Mouse (Mus musculus) skeletal muscle tissue, adult 2 months (tissue): ENCODE measurements around the gene Spats2.
A peak's percentile ranks its signal among the peaks of the same experiment; 100 is the strongest.
"Not testable (repeated sequence)": the region's sequence is repeated elsewhere in the genome, so short reads cannot be mapped to it uniquely, and the experiment has no call there.

Experiments used
- DNase-seq: peaks from one replicate; pipeline ENCODE4 v3.0.0-alpha.2; 2012; ENCODE audit warnings: low read depth, low spot score

Gene Spats2

DNA sequence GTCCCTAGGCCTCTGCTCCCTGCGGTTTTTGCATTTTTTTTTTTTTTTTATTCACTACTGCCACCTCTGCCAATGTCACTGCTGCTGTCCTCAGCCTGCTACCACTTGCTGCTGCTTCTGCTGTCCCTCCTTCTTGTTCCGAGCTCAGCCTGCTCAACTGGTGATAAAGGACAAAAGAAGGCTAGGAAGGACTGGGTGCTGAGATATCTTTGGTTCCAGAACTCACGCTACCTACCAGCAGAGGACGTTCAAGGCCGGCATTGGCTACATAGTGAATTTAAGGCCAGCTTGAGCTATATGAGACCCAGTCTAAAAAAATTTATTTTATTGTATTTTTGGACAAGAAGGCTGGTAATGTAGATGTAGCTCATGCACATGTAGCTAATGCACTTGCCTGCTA, 12.7 kb downstream of the Spats2 start:
- no peak for DNase-seq

DNA sequence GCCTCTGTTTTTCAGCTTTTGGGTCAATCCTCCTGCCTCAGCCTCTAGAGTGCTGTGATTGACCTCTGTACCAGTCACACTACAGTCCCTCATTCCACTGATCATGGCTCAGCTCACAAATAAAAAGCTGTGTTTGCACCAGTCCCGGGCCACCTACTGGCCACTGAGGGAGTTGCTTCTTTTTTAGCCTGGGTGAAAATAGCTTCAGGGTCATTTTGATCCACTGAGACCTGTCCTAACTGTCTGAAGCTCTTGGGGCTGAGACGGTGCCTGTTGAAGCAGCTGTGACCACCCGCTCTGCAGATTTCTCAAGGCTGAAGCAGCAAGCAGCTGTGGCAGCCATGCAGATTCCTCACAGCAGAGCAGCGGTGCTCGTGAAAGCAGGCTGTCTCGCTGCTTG, 14.0 kb downstream of the Spats2 start:
- DNase-seq, result no peak

DNA sequence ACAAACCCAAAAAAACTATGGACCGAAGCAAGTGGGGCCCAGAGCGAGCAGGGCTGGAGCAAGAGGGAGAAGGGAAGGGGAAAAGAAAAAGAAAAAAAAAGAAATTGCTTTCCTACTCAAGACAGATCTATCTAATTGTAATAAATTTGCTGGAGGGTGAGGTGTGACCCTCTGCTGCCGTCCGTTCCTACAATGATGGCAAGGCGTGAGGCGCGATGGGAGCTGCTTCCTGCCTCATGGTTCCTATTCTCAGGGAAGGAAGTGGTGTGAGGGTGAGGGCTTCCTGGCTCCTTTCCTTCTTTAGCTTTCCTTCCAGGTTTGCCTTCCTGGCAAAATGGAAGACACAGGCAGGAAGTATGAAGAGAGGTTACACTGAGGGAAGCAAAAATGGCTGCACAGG, 24.8 kb downstream of the Spats2 start:
- DNase-seq, result no peak

DNA sequence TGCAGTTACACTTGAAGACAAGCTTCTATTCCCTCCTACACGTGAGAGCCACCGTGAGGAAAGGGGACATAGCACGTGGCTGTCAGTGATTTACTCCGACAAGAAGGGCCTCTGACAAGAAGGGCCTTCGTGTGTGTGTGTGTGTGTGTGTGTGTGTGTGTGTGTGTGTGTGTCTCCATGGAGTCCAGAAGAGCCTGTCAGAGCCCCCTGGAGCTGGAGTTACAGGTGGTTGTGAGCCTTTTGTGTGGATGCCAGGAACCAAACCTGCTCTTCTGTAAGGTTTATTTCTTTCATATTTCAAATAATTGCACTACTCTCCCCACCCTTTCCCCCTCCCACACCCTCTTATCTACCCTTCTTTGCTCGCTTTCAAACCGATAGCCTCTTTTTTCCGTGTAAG, 25.6 kb downstream of the Spats2 start:
- DNase-seq, result no peak

GRCm38 (mm10) chr15:99153466-99153865, 27.8 kb downstream of the Spats2 start:
- DNase-seq, result no peak

- not testable (repeated sequence) for DNase-seq
Measured at GRCm38 (mm10) chr15:99154515-99154914, 28.8 kb downstream of the Spats2 start.

- no peak for DNase-seq
Measured at GRCm38 (mm10) chr15:99163512-99164365, 38.0 kb downstream of the Spats2 start.

DNA sequence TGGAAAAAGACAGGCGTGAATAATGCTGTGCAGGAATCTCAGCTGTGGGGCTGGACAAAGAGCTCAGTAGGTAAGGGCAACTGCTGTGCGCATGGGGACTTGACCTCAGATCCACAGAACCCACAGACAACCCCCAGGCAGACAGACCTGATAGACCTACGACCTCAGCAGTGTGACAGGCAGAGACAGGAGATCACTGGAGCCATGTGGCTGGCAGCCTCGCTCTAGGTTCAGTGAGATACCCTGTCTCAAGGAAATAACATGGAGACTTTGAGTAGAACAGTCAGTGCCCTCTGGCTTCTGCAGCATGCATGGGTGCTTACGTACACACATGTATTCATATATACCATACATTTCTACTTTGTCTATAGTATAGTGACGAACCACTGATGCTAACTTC, 46.4 kb downstream of the Spats2 start:
- no peak for DNase-seq

GRCm38 (mm10) chr15:99179639-99180038, 53.9 kb downstream of the Spats2 start:
- DNase-seq, result no peak

DNA sequence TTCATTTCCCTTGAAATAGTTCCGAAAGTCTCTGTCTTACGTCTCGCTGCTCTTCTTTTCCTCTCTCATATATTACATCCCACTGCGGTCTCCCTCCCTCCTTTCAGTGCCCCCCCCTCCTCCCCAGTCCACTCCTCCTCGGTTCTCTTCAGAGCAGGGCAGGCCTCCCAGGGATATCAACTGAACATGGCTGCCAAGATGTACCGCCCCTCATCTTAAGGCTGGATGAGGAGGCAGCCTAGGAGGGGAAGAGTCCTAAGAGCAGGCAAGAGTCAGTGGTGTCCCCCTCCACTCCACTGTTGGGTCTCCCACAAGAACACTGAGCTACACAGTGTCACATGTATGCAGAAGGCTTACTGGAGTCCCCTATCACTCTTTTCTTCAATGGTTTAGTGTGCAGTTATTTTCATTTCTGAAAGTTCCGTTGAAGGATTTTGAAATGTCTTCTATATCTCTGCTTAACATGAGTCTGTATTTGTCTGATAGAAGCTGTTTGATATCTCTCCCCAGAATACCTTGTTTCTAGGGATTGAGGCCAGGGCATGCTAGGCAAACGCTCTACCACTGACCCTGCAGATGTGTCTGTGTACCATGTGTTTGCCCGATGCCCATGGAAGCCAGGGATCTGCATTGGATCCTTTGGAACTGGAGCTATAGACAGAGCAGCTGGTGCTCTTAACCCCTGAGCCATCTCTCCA, 58.6 kb downstream of the Spats2 start:
- no peak for DNase-seq

DNA sequence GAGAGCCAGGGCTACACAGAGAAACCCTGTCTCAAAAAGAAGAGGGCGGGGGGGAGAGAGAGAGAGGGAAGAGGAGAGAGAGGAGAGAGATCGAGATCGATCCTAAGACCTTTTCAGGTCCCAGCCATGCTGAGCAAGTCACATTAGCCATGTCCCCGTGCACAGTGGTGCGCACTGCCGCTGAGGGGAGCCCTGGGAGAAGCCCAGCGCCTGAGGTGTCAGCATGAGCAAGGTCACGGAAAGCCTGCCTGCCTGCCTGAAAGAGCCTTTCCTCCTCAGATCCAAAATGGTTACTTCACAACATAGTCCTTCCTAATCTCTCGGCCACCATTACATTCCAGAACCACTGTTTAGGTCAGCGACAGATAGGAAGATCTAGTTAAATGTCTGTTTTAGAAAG, 68.6 kb downstream of the Spats2 start:
- no peak for DNase-seq

GRCm38 (mm10) chr15:99195043-99195442, 69.3 kb downstream of the Spats2 start:
- DNase-seq, result no peak

DNA sequence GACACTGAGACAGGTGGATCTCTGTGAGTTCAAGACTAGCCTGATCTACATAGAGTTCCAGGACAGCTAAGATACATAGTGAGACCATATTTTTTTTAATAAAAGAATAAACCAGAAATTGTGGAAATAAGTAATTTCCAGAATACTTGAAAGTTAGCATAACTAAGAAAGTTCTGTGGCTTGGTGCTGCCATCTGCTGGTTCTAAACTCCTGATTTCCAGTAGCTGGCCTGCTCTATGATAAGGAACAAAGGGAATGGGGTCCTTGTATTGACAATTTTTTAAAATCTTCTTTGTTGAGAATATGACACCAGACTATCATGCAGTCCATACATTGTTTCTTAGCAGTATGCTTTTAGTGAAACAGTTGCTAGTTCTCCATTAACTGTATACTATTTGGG, 73.0 kb downstream of the Spats2 start:
- DNase-seq, result no peak

DNA sequence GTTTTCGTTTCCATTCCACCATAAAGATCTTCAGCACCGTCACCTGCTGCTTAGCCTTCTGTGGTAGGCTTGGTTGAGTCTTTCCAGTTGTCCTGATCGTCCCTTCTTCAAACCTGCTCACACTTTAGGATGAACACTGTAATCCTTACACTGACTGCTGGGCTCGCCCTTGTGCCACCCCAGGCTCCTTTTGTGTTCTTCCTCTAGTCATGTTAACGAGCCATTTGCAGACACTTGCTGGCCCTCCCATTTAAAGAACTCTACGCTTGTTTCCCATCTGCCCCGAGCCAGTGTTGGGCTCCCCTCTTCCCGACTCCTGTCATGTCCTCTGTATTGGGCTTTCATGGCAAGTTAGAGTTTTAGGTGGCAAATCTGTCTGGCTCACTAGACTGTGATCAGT, 80.2 kb downstream of the Spats2 start:
- DNase-seq, result no peak

DNA sequence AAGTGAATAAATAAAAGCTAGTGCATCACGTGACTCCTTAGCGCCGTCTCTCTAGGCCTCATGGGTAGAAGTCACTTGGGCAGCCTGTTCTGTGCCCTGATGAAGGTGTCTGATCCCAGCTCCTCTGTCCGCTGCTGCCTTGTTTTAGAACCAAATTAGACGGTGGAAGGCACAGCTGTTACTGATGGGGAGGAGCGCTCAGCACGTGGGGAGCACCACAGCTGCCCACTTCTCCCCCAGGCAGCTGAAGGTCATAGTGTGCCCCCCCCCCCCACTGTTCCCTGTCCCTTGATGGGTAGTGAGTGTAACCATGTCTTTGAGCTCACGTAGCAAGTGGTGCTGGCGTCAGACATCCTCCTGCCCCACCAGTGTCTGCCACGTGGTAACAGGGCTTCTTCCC, 87.5 kb downstream of the Spats2 start:
- no peak for DNase-seq

DNA sequence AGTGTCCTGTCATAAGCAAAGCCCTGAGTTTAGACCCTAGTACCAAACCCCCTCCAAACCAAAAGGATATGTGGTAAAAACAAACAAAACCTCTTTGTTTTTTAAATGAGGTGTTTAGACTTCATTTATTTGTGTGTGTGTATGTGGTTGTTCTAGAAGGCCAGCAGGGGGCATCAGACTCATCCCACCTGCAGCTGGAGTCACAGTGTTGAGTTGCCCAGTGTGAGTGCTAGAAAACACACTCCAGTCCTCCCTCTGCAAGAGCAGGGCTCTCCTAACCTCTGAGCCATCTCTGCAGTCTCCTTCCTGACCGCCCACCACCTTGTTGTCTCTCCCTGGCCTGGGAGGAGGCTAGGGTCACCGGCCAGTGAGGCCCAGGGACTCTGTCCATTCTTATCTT, 89.2 kb downstream of the Spats2 start:
- DNase-seq, result peak; percentile 12

DNA sequence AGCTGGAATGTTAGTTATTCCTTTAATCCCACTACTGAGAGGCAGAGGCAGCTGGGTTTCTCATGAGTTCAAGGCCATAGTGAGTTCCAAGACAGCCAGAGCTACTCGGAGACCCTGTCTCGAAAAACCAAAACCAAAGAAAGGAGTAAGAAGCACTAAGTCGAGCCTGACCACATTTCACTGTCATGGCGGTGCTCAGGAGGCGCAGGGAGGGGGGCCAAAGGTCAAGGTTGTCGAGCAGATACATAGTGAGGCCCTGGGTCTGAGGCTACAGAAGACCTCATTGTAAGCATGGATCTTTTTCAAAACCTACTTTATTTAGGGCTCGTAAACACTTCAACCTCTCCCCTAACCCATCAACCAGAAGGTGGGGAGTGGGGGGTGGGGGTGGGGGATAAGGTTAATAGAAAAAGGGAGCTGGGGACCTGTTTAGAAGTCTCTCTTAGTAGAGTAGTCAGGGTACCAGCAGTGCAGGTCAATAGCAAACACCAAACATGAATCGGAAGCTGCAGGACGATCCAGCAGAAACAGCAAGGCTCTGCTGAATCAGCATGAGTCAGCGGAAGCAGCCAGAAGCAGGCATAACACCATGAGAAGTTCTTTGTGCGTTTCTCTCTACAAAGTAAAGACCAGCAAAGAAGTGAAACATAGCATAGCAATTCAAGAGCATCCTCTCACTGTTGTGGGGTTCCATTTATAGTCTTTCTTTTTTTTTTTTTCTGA, 90.2 kb downstream of the Spats2 start:
- no peak for DNase-seq

DNA sequence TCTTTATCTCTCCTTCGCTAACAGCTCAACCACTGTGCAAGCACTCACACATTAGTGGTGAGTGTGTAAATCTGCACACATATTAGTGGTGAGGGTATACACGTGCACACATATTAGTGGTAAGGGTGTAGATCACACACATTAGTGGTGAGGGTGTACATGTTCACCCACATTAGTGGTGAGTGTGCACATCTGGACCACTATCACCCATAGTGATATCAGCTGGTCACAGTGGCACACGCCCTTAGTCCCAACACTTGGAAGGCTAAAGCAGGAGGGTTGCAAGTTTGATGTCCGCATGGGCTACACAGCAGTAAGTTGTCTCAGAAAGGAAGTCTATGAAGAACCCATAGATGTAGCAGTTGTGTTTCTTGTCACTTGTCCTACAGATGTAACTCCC, 91.9 kb downstream of the Spats2 start:
- no peak for DNase-seq

- no peak for DNase-seq
Measured at GRCm38 (mm10) chr15:99221315-99221952, 95.7 kb downstream of the Spats2 start.

DNA sequence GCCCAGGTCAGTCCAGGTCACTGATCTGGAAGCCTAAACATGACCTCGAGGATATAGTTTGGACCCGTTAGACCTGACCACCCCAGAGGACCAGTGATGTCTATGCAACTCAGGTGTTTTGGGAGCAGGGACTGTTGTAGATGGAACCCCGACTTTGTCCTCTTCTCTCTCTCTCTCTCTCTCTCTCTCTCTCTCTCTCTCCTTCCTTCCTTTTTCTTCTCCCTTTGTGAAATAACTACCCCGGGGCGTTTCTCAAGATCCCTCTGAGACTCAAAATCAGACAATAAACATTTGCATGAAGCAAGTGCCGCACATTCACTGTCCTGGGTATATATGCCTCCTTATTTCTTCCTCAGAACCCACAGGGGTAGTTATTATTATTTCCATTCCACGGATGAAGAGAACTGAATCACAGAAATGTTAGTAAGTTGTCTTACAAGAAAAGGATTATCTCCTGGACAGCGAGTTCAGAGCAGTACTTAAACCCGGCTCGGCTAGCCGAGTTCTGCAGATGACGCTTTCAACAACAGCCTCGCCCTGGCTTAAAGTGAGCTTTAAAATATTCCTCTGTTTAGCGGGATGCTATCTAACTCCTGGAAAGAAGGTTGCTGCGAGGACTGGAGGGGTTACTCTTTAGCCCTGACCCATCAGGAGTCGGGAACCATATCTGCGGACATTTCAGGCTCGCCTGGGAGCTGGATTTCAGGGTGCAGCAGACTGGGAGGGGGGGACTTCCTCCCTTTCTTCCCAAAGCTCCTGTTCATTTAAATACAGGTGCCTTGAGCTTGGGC, 97.3 kb downstream of the Spats2 start:
- no peak for DNase-seq

GRCm38 (mm10) chr15:99223585-99224207, 98.0 kb downstream of the Spats2 start:
- no peak for DNase-seq
